Mouse (Mus musculus) A20 (cell line): ENCODE measurements around the gene Hells.

Source experiments
- DNase-seq: peaks from one replicate; pipeline ENCODE4 v3.0.0-alpha.2; 2011; ENCODE audit warnings: low read depth, low spot score

The Hells gene

DNA sequence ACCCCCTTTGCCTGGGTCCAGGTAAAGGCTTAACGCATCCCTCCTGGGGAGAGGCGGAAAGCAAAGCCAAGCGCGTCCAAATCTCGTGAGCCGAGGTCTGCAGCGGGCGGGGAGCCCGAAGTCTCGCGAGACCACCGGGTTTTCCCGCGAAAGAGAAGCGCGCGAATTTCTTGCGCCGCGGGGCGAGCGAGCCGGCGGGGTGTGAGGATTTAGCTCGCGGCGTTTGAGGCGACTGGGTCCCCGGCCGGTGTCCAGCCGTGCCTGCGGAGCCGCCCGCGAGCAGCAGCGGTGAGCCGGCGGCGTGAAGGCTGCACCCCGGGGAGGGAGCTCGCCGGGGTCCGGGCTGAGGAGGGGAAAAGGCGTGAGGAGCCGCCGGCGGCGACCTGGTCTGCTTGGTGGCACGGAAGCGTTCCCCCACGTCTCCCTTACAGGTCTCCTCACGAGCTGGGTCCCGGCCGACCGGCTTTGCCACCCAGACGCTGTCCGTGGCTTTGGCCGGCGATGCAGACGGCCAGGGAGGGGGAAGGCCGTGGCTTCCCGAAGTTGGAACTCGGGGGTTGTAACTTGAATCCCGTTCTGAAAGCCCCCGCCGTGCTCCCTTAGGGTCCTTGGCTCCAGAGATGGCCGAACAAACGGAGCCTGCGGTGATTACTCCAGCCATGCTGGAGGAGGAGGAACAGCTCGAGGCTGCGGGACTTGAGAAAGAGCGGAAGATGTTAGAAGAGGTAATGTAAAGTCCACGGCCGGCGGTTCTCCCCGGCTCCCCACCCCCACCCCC, at the start of gene Hells:
Gene Hells (plus strand): TSS at position 128 of the 778 bp plus-strand sequence.
- DNase-seq: peak; percentile 96

DNA sequence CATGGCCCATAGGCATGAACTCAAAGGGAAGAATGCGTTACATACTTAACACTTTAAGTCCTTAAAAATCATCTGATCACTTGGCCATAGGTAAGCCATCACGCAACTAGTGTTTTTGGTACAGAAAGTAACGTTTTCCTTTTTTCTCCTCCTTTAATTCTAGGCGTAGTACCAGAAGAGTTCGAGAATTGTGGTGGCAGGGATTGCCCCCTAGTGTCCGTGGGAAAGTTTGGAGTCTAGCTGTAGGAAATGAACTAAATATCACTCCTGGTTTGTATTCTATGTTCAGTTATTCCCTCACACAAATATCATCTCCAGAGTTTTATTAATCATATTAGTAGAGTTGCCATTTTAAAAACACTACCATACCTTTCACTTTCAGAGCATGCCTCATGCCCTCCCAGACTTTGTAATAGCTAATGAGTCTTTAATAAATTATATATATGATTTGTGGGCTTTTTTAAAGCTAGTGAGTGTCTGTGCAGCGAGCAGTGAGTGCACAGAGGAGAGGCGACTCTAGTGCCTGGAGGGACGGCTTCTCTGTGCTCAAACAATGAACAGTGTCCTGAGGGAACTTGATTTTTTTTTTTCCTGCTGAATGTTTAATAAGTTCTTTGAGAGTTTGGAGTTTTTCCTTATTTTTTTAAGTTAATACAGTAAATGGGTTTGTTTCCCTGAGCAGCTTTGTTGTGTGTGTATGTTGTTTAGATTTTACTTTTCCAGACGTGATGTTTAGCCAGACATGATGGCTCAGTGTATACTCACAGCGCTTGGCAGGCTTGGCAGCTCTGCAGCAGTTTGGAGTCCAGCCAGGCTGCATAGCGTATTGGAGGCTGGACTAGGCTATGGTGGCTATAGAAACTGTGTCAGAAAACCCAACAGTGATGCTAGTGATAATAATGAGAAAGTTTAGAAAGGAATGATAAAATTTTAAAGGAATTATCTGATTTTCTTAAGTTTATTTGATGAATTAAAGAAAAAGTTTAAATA, 29.3 kb upstream of the Hells start:
- DNase-seq: no peak

DNA sequence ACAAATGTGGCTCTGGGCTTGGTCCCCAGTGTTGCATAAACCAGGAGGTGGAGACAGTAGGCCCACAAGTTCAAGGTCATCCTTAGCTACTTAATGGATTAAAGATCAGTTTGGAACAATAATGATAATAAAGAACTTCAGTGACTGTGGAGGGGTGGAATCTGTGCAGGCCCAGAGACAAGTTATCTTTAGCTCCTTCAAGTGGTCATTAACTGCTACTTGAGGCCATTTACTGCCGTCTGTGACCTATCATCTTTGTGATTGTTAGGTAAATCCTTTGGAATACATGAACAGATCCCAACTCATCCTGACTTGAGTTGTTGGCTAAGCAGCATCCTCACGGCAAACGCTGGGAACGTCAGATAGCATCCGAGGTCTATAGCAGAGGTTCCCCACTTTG, 28.2 kb upstream of the Hells start:
- no peak for DNase-seq

DNA sequence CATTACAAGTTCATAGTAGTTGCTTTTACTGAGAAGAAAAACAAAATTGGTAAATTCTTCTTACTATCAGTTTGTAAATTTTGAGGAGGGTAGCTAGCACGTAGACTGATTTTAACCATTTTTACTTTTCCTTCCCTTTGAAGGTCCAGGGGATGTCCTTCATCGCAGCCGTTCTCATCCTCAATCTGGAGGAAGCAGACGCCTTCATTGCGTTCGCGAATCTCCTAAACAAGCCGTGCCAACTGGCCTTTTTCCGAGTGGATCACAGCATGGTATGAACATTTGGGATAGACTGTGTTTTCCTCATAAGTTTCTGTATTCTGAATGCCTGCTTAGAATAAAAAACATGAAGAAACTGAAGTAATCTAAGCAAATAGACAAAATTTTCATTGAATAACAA, 16.9 kb upstream of the Hells start:
- no peak for DNase-seq

DNA sequence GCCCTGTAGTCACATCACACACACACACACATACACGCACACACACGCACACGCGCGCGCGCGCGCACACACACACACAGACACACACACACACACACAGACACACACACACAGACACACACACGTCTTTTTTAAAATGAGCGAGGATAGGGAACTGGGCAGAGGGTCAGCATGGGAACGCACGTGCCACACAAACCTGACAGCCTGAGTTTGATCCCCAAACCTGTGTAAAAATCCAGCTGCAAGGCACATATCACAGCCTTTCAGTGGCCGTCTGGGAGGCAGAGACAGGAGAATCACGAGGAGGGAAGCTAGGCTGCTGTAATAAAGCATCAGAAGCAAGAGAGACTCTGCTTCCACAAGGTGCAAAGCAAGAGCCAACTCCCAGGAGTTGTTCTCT, 15.8 kb upstream of the Hells start:
- no peak for DNase-seq

DNA sequence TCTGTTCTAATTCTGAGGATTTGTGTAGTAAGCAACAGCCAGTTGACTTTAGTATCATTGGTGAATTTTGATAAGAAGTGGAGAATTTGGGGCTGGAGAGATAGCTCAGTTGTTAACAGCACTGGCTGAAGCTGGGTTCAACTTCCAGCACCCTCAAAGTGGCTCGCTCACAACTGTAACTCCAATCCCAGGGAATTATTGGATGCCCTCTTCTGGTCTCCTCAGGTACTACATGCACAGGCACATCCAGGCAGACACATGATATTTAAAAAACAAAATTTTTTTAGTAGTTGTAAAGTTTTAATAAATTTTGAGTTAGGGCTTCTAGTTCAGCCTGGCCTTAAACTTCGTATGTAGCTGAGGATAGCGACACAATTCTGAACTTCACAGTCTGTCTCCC, 15.0 kb upstream of the Hells start:
- DNase-seq: no peak

DNA sequence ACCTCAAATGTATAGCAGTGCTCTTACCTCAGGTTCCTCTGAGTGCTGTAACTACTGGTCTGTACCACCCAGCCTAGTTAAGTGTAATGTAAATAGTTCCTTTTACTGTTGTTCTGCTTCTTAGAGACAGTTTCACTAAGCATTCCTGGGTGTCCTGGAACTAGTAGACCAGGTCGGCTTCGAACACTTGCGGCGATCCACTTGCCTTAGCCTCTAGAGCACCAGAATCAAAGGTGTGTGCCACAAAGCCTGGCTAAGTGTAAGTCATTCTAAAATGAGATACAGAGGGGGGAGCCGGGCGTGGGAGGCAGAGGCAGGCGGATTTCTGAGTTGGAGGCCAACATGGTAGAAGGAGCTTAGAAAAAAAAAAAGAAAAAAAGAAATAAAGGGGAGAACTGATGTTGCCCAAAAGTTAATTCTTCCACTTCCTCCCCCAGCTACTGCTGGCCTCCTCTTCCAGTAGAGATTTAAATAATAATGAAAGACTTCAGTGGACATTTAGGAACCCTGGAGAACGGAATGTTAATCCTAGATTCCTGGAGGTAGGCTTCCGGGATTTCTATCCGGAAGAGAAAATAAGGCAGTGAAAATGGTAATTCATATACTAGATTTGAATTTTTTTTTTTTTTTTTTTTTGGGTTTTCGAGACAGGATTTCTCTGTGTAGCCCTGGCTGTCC, 2.1 kb upstream of the Hells start:
- DNase-seq: no peak

DNA sequence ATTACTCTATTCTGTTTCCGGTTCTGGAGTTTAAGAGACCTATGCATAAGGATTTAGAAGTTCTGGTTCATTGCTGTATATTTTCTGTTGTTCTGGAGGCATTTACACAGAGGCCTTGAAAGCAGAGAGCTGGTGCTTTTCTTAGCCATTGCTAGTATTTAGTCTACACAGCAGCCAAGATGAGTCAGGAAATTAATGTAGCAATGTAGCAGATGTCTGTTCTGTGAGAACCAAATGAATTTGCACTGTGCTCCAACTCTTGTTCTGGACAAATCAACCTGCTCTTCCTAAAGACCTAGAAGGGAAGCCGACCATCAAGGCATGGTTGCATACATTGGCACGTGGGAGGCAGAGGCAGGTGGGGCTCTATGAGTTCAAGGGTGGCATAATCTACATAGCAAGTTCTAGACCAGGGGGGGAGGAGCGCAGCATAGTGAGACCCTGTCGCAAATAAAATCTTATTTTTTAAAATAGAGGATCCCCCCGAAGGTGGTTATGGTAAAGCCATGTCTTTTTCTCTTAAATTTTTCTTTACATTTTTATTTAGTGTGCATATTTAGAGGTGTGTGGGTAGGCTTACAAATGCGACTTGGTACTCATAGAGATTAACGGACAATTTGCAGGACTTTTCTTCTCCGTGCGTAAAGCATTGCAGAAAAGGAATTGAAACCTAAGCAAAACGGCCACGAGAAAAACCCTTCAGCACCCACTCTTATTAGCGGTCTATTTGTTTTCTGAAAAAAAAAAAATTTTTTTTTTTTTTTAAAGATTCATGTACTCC, 1.1 kb upstream of the Hells start:
- DNase-seq: peak; percentile 67

DNA sequence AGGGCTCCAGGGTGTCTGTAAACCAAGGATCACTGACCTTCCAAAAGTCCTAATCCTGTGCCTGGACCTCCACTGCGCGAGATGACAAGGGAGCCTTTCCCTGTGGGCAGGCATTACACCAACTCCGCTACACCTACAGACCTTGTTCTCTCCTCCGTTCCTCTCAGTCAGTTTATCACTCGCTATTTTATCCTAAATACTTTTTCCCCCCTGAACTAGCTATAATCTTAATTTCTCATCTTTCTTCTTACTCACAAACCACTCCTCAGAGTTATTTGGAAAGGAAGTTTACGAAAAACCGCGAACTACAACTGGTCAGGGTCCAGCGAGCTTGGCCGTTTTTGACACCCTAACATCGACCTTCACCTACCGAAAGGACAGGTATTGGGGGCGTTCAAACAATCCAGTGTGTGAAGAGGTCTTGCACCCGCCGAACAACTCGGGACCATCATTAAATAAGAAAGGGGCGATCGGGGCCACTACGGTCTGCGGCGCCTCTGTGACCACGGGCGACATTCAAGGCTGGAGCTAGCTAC, 395 bp upstream of the Hells start:
- no peak for DNase-seq

DNA sequence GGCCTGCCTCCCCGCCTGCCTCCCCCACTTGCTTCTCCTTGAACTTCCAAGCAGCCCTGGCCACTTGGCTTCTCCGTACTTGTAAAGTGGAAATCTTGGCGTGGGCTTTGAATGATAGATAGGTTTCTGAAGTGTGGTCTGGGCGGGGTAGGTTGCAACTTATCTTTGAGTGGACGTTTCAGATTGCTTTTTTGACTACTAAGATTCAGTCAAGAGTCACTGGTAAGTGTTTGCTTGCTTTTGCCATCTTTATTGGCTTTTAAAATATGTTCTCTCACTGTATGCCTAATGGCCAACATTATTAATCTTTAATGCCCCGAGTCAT, 813 bp downstream of the Hells start:
- no peak for DNase-seq

DNA sequence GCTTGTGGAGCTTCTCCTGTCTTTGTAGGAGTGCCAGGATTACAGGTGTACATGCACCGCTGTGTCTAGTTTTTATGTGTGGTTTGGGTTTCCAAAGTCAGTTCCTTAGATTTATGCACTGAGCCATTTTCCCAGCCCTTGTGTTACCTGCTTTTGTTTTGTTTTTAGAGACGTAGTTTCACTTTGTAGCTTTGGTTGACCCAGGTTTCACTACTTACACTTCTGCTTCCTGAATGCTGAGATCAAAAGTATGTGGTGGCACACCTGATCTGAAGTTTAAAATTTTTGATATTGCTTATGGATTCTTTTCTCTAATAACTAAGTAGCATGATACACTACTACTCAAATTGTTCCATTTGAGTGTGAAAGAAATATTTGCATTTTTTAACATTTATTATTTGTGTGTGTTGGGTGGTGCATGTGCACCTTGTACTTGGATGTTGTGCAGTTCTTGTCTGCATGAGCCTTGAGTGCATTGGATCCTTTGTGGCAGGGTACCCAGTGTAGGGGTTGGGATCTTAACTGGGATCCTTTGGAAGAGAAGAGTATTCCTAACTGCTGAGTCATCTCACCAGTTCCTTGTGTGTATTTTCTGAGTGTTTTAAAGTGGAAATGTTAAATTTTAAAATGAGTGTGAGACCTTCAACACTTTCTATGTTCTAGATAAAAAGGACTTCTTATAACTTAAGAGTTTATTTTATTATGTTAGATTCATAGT, 14.0 kb downstream of the Hells start:
- DNase-seq: peak; percentile 48

DNA sequence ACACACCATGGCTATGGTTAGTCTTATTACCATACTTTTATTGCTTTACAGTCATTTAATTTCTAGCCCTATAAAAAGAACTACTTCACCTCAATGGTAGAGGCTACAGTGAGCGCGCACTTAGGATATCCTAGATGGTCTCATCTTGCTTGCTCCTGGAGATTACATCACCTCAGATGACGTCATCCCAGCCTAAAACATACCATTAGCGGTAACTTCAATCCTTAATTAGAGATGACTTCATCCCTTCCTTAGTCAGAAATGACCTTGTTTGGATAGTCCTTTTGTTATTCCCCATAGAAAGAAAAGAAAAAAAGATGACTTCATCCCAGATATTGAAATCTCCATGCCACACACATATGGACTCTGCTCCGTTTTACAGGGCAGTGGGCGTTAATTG, 40.0 kb downstream of the Hells start:
- no peak for DNase-seq

DNA sequence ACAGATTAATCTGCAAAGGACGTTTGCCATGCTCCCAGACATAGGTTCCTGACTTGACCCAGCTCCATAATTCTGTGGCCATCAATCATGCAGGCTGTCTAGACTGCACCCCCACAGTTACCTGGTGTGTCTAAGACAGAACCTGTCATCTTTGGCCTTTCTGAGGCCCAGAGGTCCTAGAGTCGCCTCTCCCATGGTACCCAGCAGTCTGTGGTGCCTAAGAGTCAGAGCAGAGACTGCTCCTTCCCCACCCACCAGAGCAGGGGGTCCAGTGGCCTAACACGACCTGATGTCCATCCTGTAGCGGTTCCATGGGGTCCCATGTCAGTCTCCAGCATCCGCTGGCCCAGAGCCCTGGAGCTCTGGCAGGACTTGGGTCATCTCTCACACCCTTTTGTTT, 41.9 kb downstream of the Hells start:
- DNase-seq: no peak

DNA sequence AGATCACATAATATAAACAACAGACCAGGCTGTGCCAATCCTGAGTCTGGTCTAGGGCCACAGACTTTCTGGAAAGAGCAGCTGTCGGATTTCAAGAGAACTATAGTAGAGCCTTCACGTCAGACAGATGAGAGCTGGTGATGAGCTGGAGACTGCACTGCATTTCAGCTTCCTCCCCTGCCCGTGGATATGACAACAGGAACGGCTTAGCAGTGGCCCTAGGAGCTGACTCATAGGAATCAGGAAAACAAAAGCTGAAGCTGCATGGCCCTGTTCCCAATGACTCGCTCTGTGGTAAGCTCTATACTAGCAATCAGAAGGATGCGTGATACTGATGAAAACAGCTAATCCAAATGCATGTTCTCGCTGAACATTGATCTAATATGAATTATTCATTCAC, 43.0 kb downstream of the Hells start:
- no peak for DNase-seq

DNA sequence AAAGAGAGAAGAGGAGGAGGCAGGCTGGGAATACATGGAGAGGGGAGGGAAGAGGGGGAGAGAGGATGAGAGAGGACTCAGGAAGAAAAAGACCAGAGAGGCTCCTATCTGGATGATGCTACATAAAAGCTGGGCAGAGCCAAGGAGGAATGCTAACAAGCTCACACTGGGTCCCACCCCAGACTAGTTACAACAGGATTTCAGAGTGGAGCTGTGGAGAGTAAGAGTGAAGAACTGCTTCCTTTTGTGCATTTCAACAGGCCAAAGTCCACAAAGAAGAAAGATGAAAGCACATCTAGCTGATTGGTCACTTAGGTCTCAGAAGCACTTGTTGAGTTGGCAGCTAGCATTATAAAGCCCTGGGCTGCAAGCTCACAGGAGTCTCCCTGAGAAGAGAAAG, 45.6 kb downstream of the Hells start:
- no peak for DNase-seq

DNA sequence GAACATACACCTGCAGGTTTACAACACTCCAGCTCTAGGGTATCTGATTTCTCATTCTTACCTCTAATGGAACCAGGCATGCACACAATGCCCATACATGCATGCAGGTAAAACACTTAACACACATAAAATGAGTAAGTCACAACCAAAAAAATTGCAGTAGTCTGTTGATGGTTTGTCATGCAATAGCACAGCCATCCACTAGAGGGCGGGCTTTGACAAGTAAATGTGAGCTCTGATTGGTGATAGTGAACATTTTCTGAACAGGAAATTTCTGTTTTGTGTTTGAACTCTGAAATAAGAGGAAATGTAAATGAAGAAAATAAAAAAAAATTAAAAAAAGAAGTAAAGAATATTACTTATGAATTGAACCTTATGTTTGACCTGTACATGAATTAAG, 51.3 kb downstream of the Hells start:
- DNase-seq: peak; percentile 66

DNA sequence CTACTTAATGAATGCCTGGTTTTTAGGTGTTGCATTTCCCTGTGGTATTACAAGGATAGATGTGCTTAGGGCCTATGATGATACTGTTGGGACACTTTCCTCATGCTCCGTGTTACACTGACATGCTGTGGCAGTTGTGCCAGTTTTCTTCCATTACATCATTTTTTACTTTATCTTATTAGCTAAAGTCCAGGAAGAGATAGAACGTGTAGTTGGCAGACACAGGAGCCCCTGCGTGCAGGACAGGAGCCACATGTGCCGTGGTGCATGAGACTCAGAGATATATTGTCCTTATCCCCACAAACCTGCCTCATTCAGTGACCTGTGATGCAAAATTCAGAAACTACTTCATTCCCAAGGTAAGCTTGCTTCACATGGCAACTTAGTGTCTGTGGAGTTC, 67.5 kb downstream of the Hells start:
- no peak for DNase-seq

DNA sequence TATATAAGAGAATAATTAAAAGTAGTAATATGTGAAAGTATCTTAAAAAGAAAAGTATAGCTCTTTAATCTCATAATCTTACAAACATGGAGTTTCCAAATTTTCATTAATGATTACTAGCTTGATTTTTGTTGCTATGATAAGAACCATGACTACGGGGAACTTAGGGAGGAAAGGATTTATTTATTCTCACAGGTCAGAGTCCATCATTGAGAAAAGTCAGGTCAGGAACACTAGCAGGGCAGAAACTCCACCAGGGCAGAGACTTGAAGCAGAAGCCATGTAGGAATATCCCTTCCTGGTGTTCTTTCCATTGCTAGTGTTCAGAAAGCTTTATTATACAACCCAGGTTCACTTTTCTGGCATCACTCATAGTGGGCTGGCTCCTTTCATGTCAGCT, 68.0 kb downstream of the Hells start:
- DNase-seq: no peak

DNA sequence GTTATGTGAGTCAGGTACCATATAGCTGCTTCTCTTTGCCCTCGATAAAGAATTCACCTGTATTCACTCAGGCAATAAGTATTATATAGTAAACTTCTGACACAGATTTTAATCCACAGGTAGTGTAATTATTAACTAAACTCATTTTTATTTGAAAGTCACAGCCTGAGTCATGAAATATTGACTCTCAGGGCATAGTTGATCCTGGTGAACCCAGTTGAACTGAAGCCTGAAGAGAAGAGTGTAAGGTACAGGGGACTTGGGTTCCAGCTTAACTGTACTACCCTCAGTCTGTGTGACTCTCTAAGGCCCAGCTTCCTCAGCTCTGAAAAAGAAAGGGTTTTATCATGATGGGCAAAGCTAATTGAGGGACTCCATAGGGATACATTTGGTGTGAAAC, 74.4 kb downstream of the Hells start:
- DNase-seq: no peak

DNA sequence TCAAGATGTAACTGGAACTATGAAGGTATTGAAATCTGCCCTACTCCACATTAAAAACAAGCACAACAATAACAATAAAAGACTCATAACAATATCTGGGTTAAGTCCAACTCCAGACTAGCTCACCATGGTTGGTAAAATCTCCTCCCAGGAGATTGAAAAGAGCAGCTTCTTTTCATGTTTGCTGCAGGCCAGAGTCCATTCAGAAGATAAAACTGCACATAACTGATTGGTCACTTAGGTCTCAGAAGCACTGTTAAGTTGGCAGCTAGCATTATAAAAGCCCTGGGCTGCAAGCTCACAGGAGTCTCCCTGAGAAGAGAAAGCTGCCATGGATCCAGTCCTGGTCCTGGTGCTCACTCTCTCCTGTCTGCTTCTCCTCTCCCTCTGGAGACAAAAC, 76.0 kb downstream of the Hells start, which contains the start of gene Cyp2c55:
Gene Cyp2c55 (plus strand): TSS at position 305 of the 400 bp plus-strand sequence.
- no peak for DNase-seq
